Mouse (Mus musculus) gastrocnemius, postnatal 4 days (tissue): ENCODE measurements around the gene Gm20388. TPM values are rescaled to one million over a fixed set of nuclear protein-coding genes. Genes with fewer than 3 reads are reported as not detected.
"Not testable (repeated sequence)": the region's sequence is repeated elsewhere in the genome, so short reads cannot be mapped to it uniquely, and the experiment has no call there.

ENCODE experiments used
- DNase-seq, 2 experiments: peaks; one replicate each; pipeline ENCODE4 v3.0.0; 2021 to 2022; ENCODE audit warnings: low spot score in 2 of 2, mixed read lengths in 2 of 2
- total RNA-seq, 2 experiments: library from RNA; stranded (reverse); gene quantifications; 2 replicates each; pipeline ENCODE4 v1.2.3; 2021

The Gm20388 gene
- total RNA-seq, 2 experiments from 2014 or later = 12.8 to 22.8 TPM

DNA sequence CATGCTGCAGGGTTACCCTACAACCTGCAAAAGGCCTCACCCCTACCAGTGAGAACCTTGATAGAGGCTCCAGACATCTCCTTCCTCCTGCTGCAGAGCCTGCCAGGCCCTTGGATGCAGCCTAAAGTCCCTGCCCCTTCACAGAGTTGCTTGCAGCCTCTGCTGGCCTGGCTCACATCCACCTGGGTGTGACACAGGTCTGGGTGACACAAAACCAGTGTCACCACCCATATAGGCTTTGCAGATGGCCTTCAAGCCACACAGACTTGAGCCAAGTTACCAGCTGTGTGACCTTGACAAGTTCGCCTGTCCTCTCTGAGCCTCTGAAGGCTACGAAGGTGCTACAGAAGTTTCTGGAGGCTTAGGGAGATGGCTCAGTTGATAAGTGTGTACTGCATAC, 1508.9 kb downstream of the Gm20388 start:
- no peak for DNase-seq

GRCm38 (mm10) chr8:121421009-121421408, 1510.4 kb downstream of the Gm20388 start:
- DNase-seq = no peak

DNA sequence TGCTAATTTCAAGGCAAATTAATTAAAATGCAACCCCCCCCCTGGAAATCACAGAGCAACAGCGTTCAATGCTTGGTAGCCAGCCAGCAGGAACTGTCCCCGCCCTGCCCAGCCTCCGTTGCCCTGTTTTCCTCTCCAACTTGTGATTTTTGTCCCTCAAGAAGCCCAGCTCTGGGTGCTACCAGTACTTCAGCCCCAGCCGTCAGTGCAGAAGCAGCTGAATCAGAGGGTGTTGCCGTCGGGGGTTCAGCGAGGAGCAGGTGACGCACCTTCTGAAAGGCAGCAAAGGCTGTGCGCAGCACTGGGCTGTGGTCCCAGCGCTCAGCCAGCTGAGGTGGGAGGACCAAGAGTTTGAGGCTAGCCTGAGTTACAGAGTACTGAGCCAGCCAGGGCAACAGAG, 1513.4 kb downstream of the Gm20388 start:
- DNase-seq = no peak

- no peak for DNase-seq
Observed at GRCm38 (mm10) chr8:121424600-121424999, 1514.0 kb downstream of the Gm20388 start.

- peak in 1 of 2 experiments; percentile 34 for DNase-seq
Observed at GRCm38 (mm10) chr8:121431499-121431898, 1520.9 kb downstream of the Gm20388 start.

DNA sequence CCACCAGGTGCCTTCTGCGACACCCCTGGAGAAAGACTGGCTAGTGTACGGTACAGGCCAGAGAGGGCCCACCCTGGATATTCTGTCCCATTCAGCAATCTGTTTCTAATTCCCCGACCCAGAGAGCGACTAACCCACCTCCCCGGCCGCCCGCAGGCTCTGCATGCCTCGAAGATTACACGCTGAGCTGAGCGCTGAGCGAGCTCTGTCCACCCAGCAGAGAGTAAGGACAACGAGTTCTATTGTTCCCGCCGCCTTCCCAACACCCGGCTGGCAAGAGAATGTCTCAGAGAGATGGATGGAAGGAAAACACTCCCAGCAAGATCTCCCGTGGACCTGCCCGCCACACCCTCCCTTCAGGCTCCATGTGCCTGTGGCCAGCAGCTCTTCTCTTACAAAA, 1522.8 kb downstream of the Gm20388 start:
- no peak for DNase-seq

GRCm38 (mm10) chr8:121436656-121437055, 1526.0 kb downstream of the Gm20388 start:
- no peak for DNase-seq

DNA sequence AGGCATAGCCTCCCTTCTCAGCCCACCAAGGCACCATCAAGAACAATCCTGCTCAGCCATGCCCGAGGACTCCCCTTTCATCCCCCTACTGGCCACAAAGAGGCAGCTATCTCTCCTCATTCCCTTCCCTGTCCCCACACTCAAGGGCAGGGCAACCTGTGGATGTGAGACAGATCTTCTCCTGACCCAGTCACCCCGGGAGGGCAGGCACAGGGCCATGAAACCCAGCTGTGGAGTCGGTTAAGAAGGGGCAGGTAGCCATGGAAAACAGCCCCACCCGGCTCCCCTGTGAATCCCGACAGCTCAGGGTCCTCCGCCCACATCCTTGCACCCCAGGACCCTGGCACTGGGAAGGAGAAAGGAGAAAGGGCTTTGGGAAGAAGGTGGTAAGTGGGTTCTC, 1526.9 kb downstream of the Gm20388 start:
- no peak for DNase-seq

- DNase-seq = no peak
Observed at GRCm38 (mm10) chr8:121438111-121438510, 1527.5 kb downstream of the Gm20388 start.

- DNase-seq = no peak
Observed at GRCm38 (mm10) chr8:121439351-121439750, 1528.7 kb downstream of the Gm20388 start.

DNA sequence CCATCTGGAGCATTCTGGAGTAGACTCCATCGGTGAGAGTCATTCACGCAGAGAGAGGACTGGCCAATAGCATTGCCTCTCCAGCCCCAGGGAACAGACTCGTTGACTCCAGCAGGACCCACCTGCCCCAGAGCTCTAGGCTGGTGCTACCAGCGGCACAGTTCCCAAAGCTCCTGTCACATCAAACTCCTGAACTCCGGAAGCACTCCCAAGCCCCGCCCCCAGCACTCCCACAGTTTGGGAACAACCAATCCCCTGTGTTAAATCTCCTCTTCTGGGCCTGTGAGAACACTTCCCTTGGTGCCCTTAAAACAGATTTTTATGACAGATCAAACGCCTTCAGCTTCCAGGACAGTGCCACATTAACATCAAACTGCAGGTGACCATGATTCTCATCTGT, 1532.7 kb downstream of the Gm20388 start:
- no peak for DNase-seq

- DNase-seq = not testable (repeated sequence)
Observed at GRCm38 (mm10) chr8:121444521-121444920, 1533.9 kb downstream of the Gm20388 start.

DNA sequence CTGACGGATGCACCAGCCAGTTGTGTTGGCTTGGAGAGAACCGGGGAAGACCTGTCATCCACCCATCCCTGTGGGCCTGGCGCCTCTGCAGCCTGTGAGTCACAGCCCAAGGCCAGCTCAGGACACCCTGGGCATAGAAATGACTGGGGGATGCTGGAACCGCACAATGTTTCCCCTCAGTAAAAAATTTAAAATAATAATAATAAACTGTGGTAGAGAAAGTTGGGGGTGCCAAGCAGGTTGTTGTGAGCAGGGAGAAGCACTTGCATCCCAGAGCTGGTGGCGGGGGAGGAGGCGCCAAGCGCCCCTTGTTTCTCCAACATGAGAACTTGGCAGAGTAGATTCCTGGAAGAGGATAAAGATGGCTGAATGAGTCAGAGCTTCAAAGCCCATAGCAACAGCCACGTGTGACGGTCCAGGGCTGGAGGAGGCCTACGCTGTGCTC, 1534.4 kb downstream of the Gm20388 start:
- no peak for DNase-seq

- DNase-seq = no peak
Observed at GRCm38 (mm10) chr8:121446133-121446532, 1535.5 kb downstream of the Gm20388 start.

- no peak for DNase-seq
Observed at GRCm38 (mm10) chr8:121446862-121447261, 1536.2 kb downstream of the Gm20388 start.

DNA sequence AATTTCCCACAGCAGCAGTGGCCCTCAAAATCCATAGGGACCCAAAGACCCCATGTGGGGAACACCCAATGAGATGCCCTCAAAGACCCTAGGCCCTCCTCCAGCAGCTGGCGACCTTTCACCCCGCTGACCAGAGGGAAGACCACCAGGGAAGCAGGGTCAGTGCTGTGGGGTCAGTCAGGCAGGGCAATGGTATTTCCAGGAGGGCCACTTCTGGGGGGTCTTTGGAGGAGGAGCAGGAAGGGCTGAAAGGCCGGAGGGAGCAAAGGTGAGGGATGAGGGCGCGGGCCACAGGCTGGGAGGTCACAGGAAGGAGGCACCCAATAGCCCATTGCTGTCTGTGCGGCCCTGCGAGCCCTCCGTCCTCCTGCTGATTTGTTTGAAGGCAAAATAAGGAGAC, 1539.6 kb downstream of the Gm20388 start:
- DNase-seq = no peak

DNA sequence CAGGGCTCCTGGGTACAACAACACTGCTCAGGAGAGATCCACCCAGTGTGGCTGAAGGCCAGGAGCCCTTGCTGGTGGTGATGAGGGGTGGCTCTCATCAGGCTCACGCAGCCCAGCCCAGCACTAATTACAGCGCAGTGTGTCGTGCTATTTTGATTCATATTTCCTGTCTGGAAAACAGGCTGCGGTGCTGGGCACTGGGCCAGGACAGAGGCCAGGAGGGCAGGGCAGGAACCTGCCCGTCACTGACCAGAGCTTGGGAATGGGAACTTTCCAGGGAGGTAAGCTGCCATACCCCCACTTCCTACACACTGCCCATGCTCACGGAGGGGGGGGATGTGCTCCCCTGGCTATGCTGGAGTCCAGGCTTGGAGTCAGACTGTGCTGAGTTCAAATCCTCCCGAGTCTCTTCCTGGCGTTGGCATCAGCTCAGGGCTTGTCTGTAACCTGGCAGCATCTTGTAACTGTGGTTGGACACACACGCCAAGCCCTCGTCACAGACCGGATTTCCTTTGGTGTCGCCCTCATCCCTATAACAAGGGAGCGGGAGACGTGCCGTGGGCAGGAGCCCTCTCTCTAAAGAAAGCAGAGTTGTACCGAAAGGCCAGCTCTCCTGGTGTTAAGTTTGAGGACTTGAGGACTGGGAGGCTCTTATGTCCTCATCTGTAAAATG, 1540.9 kb downstream of the Gm20388 start:
- peak in 1 of 2 experiments; percentile 55 for DNase-seq

- no peak for DNase-seq
Observed at GRCm38 (mm10) chr8:121454737-121455136, 1544.1 kb downstream of the Gm20388 start.

GRCm38 (mm10) chr8:121461192-121461591, 1550.6 kb downstream of the Gm20388 start:
- DNase-seq = no peak

- no peak for DNase-seq
Observed at GRCm38 (mm10) chr8:121462092-121462491, 1551.5 kb downstream of the Gm20388 start.

DNA sequence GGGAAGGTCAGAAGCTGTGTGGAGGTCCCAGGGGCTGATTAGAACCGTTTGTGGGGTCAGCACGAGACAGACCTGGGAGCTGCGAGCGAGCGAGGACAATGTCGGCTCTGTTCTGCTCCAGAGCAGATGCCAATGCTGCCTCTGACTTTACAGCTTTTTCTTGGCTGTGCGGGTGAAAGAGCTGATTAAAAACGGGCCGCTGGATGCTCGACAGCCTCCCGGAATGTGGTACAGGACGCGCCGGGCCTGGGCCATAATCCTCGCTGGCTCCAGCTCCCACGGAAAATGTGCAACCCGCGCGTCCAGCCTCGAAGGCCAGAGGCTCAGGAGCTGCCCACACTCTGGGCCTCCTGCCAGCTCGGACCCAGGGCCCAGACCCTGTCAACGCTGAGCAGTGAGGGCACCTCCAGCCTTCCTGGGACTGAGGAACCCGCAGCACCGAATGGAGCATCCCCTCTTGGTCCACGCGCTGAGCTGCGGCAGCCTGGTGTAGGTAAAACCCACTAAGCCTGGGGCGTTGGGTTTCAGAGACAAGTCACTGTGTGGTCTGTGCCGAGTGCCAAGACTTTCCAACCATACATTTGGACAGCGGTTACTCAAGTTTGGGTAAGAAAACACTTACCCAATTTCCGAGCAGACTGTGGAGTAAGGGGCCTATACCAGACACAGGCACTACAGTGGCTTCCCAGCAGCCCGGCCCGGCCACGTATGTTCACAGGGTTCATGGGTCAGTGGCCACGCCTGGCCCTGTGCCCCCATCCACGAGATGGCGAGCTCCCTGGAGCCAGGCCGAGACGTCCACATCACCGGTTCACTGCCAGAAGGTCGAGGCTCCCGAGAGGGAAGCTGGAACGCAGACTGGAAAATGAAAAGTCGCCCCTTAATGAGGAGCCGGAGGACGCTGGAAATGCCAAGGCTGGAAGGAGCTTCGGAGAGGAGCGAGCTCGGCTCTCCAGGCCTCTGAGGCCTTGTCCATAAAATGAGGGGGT, 1557.7 kb downstream of the Gm20388 start:
- peak in 1 of 2 experiments; percentile 39 for DNase-seq
